Comparison of ENCODE assay signal across 26 mouse cellular contexts in genomic region chr4:44668574-44668973, GRCm38 (mm10). TPM values are rescaled to one million over a fixed set of nuclear protein-coding genes. Genes with fewer than 3 reads are reported as not detected.
"Had no signal": no experiment of that assay in that cellular context is flagged by ENCODE, and none has a peak within 500 bp of the region (broad histone marks: within the 10 kb centered on the region; RNA-seq: fewer than 3 reads in every experiment).

No protein-coding gene starts in this region.

- DNase-seq: liver, postnatal 0 days; lung, adult 2 months; lung, postnatal 14 days; lung, postnatal 36 days; midbrain, embryonic 14.5 days; retina, postnatal 1 day; right cerebral cortex, adult 18-20 months; right cerebral cortex, postnatal 25 days; right cerebral cortex, postnatal 4 days; thymus, adult 2 months; thymus, postnatal 25 days; thymus, postnatal 4 days had no signal

- H3K4me3 ChIP-seq: liver, embryonic 15.5 days; lung, embryonic 15.5 days; megakaryocyte, embryonic 14.5 days; midbrain, embryonic 10.5 days; midbrain, embryonic 12.5 days; myocyte; neural tube, embryonic 13.5 days; neural tube, embryonic 15.5 days; stomach, embryonic 15.5 days had no signal

- ATAC-seq: liver, postnatal 0 days; lung, postnatal 0 days; midbrain, embryonic 16.5 days had no signal

- H3K36me3 ChIP-seq: liver, embryonic 15.5 days; lung, embryonic 15.5 days; midbrain, embryonic 12.5 days; neural tube, embryonic 13.5 days; neural tube, embryonic 15.5 days; stomach, embryonic 15.5 days had no signal

- H3K4me2 ChIP-seq: liver, embryonic 15.5 days; lung, embryonic 15.5 days; midbrain, embryonic 12.5 days; neural tube, embryonic 13.5 days; neural tube, embryonic 15.5 days; stomach, embryonic 15.5 days had no signal

- H3K9ac ChIP-seq: liver, embryonic 15.5 days; liver, postnatal 0 days; lung, embryonic 15.5 days; midbrain, embryonic 12.5 days; neural tube, embryonic 13.5 days; neural tube, embryonic 15.5 days; stomach, embryonic 15.5 days had no signal

- H3K9me3 ChIP-seq: liver, embryonic 15.5 days; lung, embryonic 15.5 days; midbrain, embryonic 12.5 days; neural tube, embryonic 13.5 days; neural tube, embryonic 15.5 days; stomach, embryonic 15.5 days had no signal

- H3K27ac ChIP-seq: liver, embryonic 15.5 days; lung, embryonic 15.5 days; macrophage; midbrain, embryonic 10.5 days; midbrain, embryonic 12.5 days; neural tube, embryonic 13.5 days; neural tube, embryonic 15.5 days; stomach, embryonic 15.5 days; stomach, postnatal 0 days had no signal

- H3K4me1 ChIP-seq: liver, embryonic 15.5 days had no signal

RNA-seq across cellular contexts. Expression of gene Pax5, which starts 41.7 kb away (rescaled TPM):
- total RNA-seq: megakaryocyte progenitor cell, adult 5-6 weeks had no signal
- polyA plus RNA-seq: lung, embryonic 15.5 days; stomach, postnatal 0 days had no signal
